Mouse (Mus musculus) limb, embryonic 15.5 days (tissue): Measurements from ENCODE around the gene Cltrn. TPM values are rescaled to one million over a fixed set of nuclear protein-coding genes. Genes with fewer than 3 reads are reported as not detected.

Source experiments
- ATAC-seq: fragments of 200-750 bp; cut with Nextera tagmentation; 2 replicates; pipeline ENCODE4 v1.8.0; 2017; ENCODE audit warnings: low read depth, moderate TSS enrichment; ENCODE audit not compliant: insufficient number of reproducible peaks, low FRiP score, low TSS enrichment
- H3K27ac ChIP-seq: fragments of 300-500 bp; sonication (generic); 2 replicates; pipeline ENCODE4 v1.5.1; 2015; ENCODE audit warnings: moderate library complexity, mild to moderate bottlenecking, inconsistent platforms
- H3K27me3 ChIP-seq: fragments of 300-500 bp; sonication (generic); 2 replicates; pipeline ENCODE4 v1.6.1; 2015; ENCODE audit warnings: inconsistent platforms
- H3K36me3 ChIP-seq: fragments of 300-500 bp; sonication (generic); 2 replicates; pipeline ENCODE4 v1.6.1; 2015; ENCODE audit warnings: inconsistent platforms
- H3K4me1 ChIP-seq: fragments of 300-500 bp; sonication (generic); 2 replicates; pipeline ENCODE4 v1.6.1; 2015; ENCODE audit warnings: inconsistent platforms
- H3K4me2 ChIP-seq: fragments of 300-500 bp; sonication (generic); 2 replicates; pipeline ENCODE4 v1.6.1; 2015; ENCODE audit warnings: mild to moderate bottlenecking, inconsistent platforms
- H3K4me3 ChIP-seq: fragments of 300-500 bp; sonication (generic); 2 replicates; pipeline ENCODE4 v1.5.1; 2015; ENCODE audit warnings: mild to moderate bottlenecking, inconsistent platforms
- H3K9ac ChIP-seq: fragments of 300-500 bp; sonication (generic); 2 replicates; pipeline ENCODE4 v1.6.1; 2015; ENCODE audit warnings: inconsistent platforms
- H3K9me3 ChIP-seq: fragments of 300-500 bp; sonication (generic); 2 replicates; pipeline ENCODE4 v1.6.1; 2016; ENCODE audit warnings: inconsistent platforms
- WGBS: fragments of 180-500 bp; shearing (Covaris S2); methylation state at CpG from one replicate; pipeline ENCODE4 v1.1.7; 2015; 5-methylcytosine and 5-hydroxymethylcytosine counted together
- polyA plus RNA-seq: library from polyadenylated mRNA; unstranded; fragments of >200 nt; fragmentation: Nextera tagmentation; extraction: Ambion mirVana; gene quantifications from 2 replicates; pipeline ENCODE4 v1.2.1, GENCODE M21; 2015

Cltrn gene
- polyA plus RNA-seq, 1 experiment from 2014 or later, result not detected

DNA sequence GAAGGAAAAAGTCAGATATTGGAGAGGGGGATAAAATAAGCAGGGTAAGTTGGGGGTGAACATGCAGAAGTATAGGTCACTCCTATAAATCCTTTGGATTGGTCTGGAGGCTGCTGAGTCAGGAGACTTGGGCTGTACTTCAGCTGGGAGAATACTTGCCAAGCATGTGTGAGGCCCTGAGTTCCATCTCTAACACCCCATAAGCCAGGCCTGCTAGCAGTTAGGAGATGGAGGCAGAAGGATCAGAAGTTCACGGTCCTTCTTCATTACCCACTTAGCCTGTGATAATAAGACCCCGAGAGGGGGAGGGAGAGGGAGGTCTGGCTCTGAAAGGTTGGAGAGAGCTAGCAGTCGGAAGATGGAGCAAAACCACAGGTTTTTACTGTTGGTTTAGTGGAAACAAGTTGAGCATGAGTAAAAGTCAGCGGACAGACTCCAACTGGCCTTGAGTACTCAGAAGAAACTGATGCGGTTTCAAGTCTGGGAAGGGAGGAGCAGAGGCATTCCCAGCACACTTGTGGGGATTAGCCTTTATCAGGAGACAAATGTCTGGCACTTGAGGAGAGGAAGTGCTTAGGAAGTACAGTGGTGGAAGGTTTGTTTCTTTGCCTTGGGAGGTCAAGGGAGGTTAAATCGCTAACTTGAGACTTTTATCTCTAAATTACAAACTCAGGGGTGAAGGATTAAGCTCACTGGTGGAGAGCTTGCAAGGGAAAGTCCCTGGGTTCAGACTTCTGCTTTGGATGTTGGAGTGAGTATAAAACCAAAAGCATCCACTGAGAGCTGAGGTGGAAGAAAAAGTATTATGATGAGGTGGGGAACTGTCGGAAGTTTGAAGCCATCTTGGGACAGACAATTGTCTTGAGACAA is 3.9 kb downstream of the Cltrn start:
- no peaks in the 10 kb centered on the region for H3K9me3 ChIP-seq
- no peak overlapping the region for H3K27ac ChIP-seq
- 44% methylated on average over 7 of the region's 7 CpGs for WGBS
- no peak overlapping the region for H3K4me2 ChIP-seq
- ATAC-seq, result no peak
- H3K4me3 ChIP-seq, result no peak overlapping the region
- no peak overlapping the region for H3K9ac ChIP-seq
- H3K27me3 ChIP-seq, result peaks cover 5% of the 10 kb centered on the region; the same call in 1 of the 2 replicates
- no peaks in the 10 kb centered on the region for H3K4me1 ChIP-seq
- no peaks in the 10 kb centered on the region for H3K36me3 ChIP-seq

GRCm38 (mm10) chrX:164093435-164093834 is 4.8 kb downstream of the Cltrn start:
- H3K4me3 ChIP-seq, result no peak overlapping the region
- H3K27ac ChIP-seq, result no peak overlapping the region
- WGBS, result 86% methylated on average over 5 of the region's 5 CpGs
- no peak overlapping the region for H3K4me2 ChIP-seq
- no peak for ATAC-seq
- no peak overlapping the region for H3K9ac ChIP-seq
- no peaks in the 10 kb centered on the region for H3K36me3 ChIP-seq
- peaks cover 5% of the 10 kb centered on the region; the same call in 1 of the 2 replicates for H3K27me3 ChIP-seq
- no peaks in the 10 kb centered on the region for H3K4me1 ChIP-seq
- H3K9me3 ChIP-seq, result no peaks in the 10 kb centered on the region

DNA sequence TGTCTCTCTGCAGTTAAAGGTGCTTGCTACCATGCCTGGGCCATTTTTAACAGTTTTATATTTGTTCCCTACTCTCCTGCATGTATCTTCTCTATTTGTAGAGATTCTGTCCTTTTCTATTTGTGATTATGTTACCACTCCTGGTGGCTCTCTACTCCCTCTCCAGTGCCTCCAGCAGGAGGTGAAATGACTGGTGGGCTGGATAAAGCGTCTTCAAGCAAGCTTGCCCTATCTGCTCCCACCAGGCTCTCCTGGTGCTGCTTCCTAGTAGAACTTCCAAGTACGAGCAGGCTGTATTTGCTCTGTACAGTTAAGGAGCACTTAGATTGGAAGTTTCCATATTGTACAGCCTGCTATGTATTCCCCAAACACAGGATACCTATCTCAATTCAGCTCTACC is 7.2 kb downstream of the Cltrn start:
- Histone ChIP-seq H3K36me3 (no peaks in the 10 kb centered on the region), H3K27me3 (peaks cover 5% of the 10 kb centered on the region; the same call in 1 of the 2 replicates)
- 80% methylated on average over 2 of the region's 2 CpGs for WGBS

DNA sequence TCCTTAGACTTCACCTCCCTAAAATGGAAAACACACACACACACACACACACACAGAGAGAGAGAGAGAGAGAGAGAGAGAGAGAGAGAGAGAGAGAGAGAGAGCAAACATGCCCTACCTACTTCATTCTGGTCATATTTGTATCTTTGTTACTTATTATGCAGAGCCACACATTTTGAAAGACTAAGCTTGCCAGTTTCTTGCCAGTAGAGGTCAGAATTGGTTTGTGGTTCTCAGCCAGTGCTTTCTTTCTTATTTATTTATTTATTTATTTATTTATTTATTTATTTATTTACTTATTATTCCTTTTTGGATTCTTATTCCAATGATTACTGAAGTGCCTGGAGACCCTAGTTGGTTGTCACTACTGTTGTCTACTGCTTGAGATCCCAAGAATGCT is 12.9 kb downstream of the Cltrn start:
- Histone ChIP-seq H3K36me3 (no peaks in the 10 kb centered on the region), H3K4me1 (no peaks in the 10 kb centered on the region), H3K9ac (no peak overlapping the region), H3K4me3 (no peak overlapping the region), H3K27ac (no peak overlapping the region), H3K9me3 (no peaks in the 10 kb centered on the region), H3K27me3 (0 out of 2 replicates have a peak, but pooled peaks cover 7% of the 10 kb centered on the region), H3K4me2 (no peak overlapping the region)
- ATAC-seq, result no peak

More for the DNA sequence above, 7.2 kb downstream of the Cltrn start:
- Histone ChIP-seq H3K4me1 (no peaks in the 10 kb centered on the region), H3K9ac (no peak overlapping the region), H3K4me2 (no peak overlapping the region), H3K9me3 (no peaks in the 10 kb centered on the region), H3K27ac (no peak overlapping the region), H3K4me3 (no peak overlapping the region)
- no peak for ATAC-seq

GRCm38 (mm10) chrX:164102198-164102597 is 13.6 kb downstream of the Cltrn start:
- H3K4me1 ChIP-seq, result no peaks in the 10 kb centered on the region
- no peak for ATAC-seq
- H3K9me3 ChIP-seq, result no peaks in the 10 kb centered on the region
- no peak overlapping the region for H3K4me2 ChIP-seq
- H3K9ac ChIP-seq, result no peak overlapping the region
- WGBS, result 88% methylated on average over 7 of the region's 7 CpGs
- H3K4me3 ChIP-seq, result no peak overlapping the region
- no peaks in the 10 kb centered on the region for H3K36me3 ChIP-seq
- no peak overlapping the region for H3K27ac ChIP-seq
- 0 out of 2 replicates have a peak, but pooled peaks cover 7% of the 10 kb centered on the region for H3K27me3 ChIP-seq

GRCm38 (mm10) chrX:164102656-164103055 is 14.0 kb downstream of the Cltrn start:
- WGBS, result 74% methylated on average over 6 of the region's 6 CpGs
- no peaks in the 10 kb centered on the region for H3K9me3 ChIP-seq

GRCm38 (mm10) chrX:164111146-164111545 is 22.5 kb downstream of the Cltrn start:
- Histone ChIP-seq H3K27ac (no peak overlapping the region), H3K4me2 (no peak overlapping the region), H3K36me3 (no peaks in the 10 kb centered on the region), H3K4me1 (no peaks in the 10 kb centered on the region), H3K9ac (no peak overlapping the region), H3K4me3 (no peak overlapping the region), H3K27me3 (0 out of 2 replicates have a peak, but pooled peaks cover 6% of the 10 kb centered on the region), H3K9me3 (no peaks in the 10 kb centered on the region)
- 66% methylated on average over 3 of the region's 3 CpGs for WGBS
- ATAC-seq, result no peak

More at GRCm38 (mm10) chrX:164102656-164103055, 14.0 kb downstream of the Cltrn start:
- Histone ChIP-seq H3K27ac (no peak overlapping the region), H3K27me3 (0 out of 2 replicates have a peak, but pooled peaks cover 7% of the 10 kb centered on the region), H3K4me1 (no peaks in the 10 kb centered on the region), H3K36me3 (no peaks in the 10 kb centered on the region), H3K4me3 (no peak overlapping the region), H3K4me2 (no peak overlapping the region), H3K9ac (no peak overlapping the region)
- ATAC-seq, result no peak

GRCm38 (mm10) chrX:164113744-164114143 is 25.1 kb downstream of the Cltrn start:
- Histone ChIP-seq H3K4me3 (no peak overlapping the region), H3K4me2 (no peak overlapping the region), H3K27me3 (0 out of 2 replicates have a peak, but pooled peaks cover 6% of the 10 kb centered on the region), H3K9ac (no peak overlapping the region), H3K9me3 (no peaks in the 10 kb centered on the region), H3K27ac (no peak overlapping the region), H3K4me1 (no peaks in the 10 kb centered on the region), H3K36me3 (no peaks in the 10 kb centered on the region)
- no peak for ATAC-seq
- WGBS, result 88% methylated on average over 6 of the region's 6 CpGs

- H3K27me3 ChIP-seq, result no peaks in the 10 kb centered on the region; the same call in 1 of the 2 replicates
- H3K4me2 ChIP-seq, result no peak overlapping the region
- no peaks in the 10 kb centered on the region for H3K9me3 ChIP-seq
- H3K27ac ChIP-seq, result no peak overlapping the region
- H3K4me1 ChIP-seq, result no peaks in the 10 kb centered on the region
- no peak overlapping the region for H3K4me3 ChIP-seq
- 85% methylated on average over 3 of the region's 3 CpGs for WGBS
- no peak overlapping the region for H3K9ac ChIP-seq
- H3K36me3 ChIP-seq, result no peaks in the 10 kb centered on the region
- ATAC-seq, result no peak
Measured at GRCm38 (mm10) chrX:164123942-164124341, 35.3 kb downstream of the Cltrn start.

GRCm38 (mm10) chrX:164133531-164133930 is 44.9 kb downstream of the Cltrn start:
- H3K4me1 ChIP-seq, result no peaks in the 10 kb centered on the region
- 92% methylated on average over 3 of the region's 3 CpGs for WGBS
- H3K4me3 ChIP-seq, result no peak overlapping the region
- no peaks in the 10 kb centered on the region for H3K9me3 ChIP-seq
- 0 out of 2 replicates have a peak, but pooled peaks cover 3% of the 10 kb centered on the region for H3K27me3 ChIP-seq
- H3K4me2 ChIP-seq, result no peak overlapping the region
- ATAC-seq, result no peak
- H3K27ac ChIP-seq, result no peak overlapping the region
- no peak overlapping the region for H3K9ac ChIP-seq
- no peaks in the 10 kb centered on the region for H3K36me3 ChIP-seq

DNA sequence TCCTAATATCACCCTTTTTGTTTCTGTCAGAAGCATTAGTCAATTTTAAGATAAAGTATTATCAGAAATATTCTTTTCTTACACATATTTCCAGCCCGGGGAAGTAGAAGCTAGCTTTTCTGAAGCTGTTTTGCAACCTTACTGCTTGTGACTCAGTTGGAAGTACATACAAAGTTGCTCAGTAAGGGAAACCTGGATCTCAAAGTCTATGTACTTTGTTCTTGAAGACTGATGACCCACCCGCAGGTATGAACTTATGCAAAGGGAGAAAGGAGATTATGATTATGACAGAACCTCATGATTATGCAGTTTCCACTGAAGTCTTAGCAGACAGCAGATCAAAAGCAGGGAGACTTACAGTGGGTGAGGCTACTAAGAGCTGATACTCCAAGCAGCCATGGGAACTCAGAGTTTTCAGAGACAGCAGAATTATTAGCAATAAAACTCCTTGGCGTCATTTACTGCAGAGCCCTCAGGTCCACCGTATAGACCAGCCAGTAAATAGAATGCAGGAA is 46.7 kb downstream of the Cltrn start:
- H3K9ac ChIP-seq, result no peak overlapping the region

GRCm38 (mm10) chrX:164139032-164139431 is 50.4 kb downstream of the Cltrn start, which contains the start of gene Ace2:
TSS of gene Ace2 (plus strand) at chrX:164139332.
- Histone ChIP-seq H3K9me3 (no peaks in the 10 kb centered on the region), H3K4me2 (no peak within 1 kb of the TSS), H3K27me3 (0 out of 2 replicates have a peak, but pooled peaks cover 4% of the 10 kb centered on the region), H3K4me1 (no peaks in the 10 kb centered on the region), H3K9ac (no peak within 1 kb of the TSS), H3K36me3 (no peaks in the 10 kb centered on the region), H3K27ac (no peak within 1 kb of the TSS), H3K4me3 (no peak within 1 kb of the TSS)
- 83% methylated on average over 2 of the region's 2 CpGs for WGBS
- ATAC-seq, result no peak

More for the DNA sequence above, 46.7 kb downstream of the Cltrn start:
- no peaks in the 10 kb centered on the region for H3K9me3 ChIP-seq
- no peak overlapping the region for H3K27ac ChIP-seq
- H3K4me2 ChIP-seq, result no peak overlapping the region
- H3K4me1 ChIP-seq, result no peaks in the 10 kb centered on the region
- H3K36me3 ChIP-seq, result no peaks in the 10 kb centered on the region
- 66% methylated on average over 4 of the region's 4 CpGs for WGBS
- H3K4me3 ChIP-seq, result no peak overlapping the region
- no peak for ATAC-seq
- H3K27me3 ChIP-seq, result 0 out of 2 replicates have a peak, but pooled peaks cover 4% of the 10 kb centered on the region
